Mouse (Mus musculus) embryonic fibroblast, embryonic 13.5 days (primary cell): ENCODE data around the gene App. TPM values are rescaled to one million over a fixed set of nuclear protein-coding genes. Genes with fewer than 3 reads are reported as not detected.

Source experiments
- H3K27ac ChIP-seq: 2 replicates; pipeline ENCODE4 v1.5.1; 2012; ENCODE audit warnings: low read length, control low read depth, inconsistent platforms; ENCODE audit not compliant: insufficient read depth
- H3K4me1 ChIP-seq: 2 replicates; pipeline ENCODE4 v1.6.1; 2011; ENCODE audit warnings: low read length; ENCODE audit not compliant: control insufficient read depth, insufficient read depth
- H3K4me3 ChIP-seq: 2 replicates; pipeline ENCODE4 v1.5.1; 2011; ENCODE audit warnings: mild to moderate bottlenecking, control low read depth, low read length; ENCODE audit not compliant: insufficient read depth
- CTCF ChIP-seq: IDR thresholded peaks from 2 replicates; pipeline ENCODE4 v1.5.1; 2011; ENCODE audit warnings: mild to moderate bottlenecking, control low read depth, low read length, moderate library complexity, borderline replicate concordance; ENCODE audit not compliant: insufficient read depth
- POLR2A ChIP-seq: IDR thresholded peaks from 2 replicates; pipeline ENCODE4 v1.6.1; 2011; ENCODE audit warnings: low read depth, mild to moderate bottlenecking, control low read depth, low read length, moderate library complexity
- polyA plus RNA-seq: library from polyadenylated mRNA; stranded (reverse); fragments of >200 nt; gene quantifications from 2 replicates; pipeline ENCODE4 v1.2.4, GENCODE M21; 2011; ENCODE audit warnings: low read depth; ENCODE audit not compliant: missing spikeins, insufficient read length

App gene
- polyA plus RNA-seq, 1 experiment, result 740 TPM

GRCm38 (mm10) chr16:85143188-85143587 lies 30.4 kb downstream of the App start:
- Histone ChIP-seq H3K4me3 (no peak overlapping the region), H3K4me1 (peaks cover 22% of the 10 kb centered on the region), H3K27ac (no peak overlapping the region)
- TF ChIP-seq POLR2A, result no peak
- no peak for TF ChIP-seq CTCF

- Histone ChIP-seq H3K4me1 (peaks cover 23% of the 10 kb centered on the region), H3K27ac (peak overlapping the region; percentile 82), H3K4me3 (no peak overlapping the region)
- TF ChIP-seq CTCF, result no peak
- no peak for TF ChIP-seq POLR2A
These were observed 32.2 kb downstream of the App start for GRCm38 (mm10) chr16:85141404-85141803.

DNA sequence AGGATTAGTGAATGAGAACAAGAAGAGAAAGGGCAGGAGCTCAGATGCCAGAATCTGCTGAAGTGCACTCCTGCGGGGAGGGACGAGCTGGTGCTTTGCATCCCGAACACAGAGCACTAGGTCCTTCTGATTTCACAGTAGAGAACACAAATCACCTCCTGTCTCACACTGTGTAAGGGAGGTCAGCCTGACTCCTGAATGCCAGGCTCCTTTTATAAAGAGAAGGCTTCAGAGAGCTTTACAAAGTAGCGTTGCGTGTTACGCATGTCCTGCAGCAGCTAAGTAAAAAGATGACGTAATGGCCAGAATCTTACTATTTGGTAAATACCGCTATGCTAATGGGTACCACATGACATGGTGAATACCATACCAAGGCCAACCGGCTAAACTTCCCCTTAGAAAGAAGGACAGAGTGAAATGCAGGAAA lies 34.4 kb downstream of the App start:
- TF ChIP-seq CTCF (no peak), POLR2A (no peak)
- peak overlapping the region; percentile 17; the same call in 1 of the 2 replicates for H3K27ac ChIP-seq
- no peak overlapping the region for H3K4me3 ChIP-seq
- peaks cover 24% of the 10 kb centered on the region for H3K4me1 ChIP-seq

DNA sequence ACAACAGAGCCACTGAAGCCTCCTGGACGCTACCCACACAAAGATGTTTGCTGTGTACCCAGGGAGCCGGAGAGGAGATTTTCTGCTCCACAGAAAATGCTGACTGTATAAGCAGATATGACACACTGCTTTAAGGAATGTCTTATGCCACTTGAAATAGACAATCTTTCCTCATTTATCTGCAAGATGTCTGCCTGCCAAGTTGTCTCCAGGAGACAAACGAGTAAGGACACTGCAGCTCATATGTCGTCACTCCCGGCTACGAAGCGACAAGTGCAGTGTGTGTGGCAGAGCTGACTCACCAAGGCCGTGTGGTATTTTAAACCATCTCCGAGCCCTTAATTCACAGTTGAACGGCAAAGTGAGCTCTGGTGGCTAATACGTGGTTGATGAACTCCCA lies 36.2 kb downstream of the App start:
- TF ChIP-seq POLR2A, result no peak
- TF ChIP-seq CTCF, result no peak
- Histone ChIP-seq H3K4me3 (no peak overlapping the region), H3K27ac (peak overlapping the region; percentile 44), H3K4me1 (peaks cover 29% of the 10 kb centered on the region)

GRCm38 (mm10) chr16:85136046-85136445 lies 37.5 kb downstream of the App start:
- H3K27ac ChIP-seq, result no peak overlapping the region
- peaks cover 28% of the 10 kb centered on the region for H3K4me1 ChIP-seq
- TF ChIP-seq CTCF (no peak), POLR2A (no peak)

DNA sequence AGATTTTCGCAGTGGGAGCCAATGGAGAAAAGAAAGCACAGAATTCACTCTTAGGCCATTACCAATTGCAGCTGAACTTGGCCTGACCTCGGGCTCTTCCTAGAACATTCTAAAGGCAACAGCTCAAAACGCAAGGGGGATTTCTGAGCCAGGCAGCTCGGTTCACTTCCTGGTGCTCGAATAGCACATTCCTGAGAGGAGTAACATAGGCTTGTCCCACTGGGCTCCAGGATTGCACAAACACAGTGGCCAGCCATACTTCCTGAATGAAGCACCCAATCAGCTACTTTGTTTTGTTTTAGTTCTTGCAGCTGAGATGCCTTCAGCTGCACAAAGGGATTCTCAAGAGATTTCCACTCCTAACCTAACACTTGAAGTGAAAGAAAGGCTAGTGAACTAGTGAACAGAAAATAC lies 40.1 kb downstream of the App start:
- peaks cover 26% of the 10 kb centered on the region for H3K4me1 ChIP-seq
- no peak overlapping the region for H3K4me3 ChIP-seq
- TF ChIP-seq CTCF (no peak), POLR2A (no peak)
- H3K27ac ChIP-seq, result peak overlapping the region; percentile 79

More at GRCm38 (mm10) chr16:85136046-85136445, 37.5 kb downstream of the App start:
- H3K4me3 ChIP-seq, result no peak overlapping the region

DNA sequence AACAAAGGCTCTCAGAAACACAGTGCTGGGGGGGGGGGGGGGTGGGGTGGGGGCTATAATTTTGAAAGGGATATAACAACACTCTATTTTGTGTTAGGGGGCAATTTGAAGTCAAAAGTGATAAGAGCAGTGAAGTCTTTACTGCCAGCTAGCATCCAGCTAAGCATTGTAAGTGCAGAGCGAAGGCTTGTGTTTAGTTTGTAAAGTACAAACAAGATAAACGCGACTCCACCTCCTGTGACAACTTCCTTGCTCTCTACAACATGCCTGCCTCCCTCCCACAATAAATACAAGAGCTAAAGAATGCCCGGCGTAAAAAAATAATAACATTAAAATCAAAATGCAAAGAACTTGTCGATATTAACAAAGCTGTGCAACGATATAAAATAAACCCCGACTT lies 40.5 kb downstream of the App start:
- no peak overlapping the region for H3K4me3 ChIP-seq
- peaks cover 26% of the 10 kb centered on the region for H3K4me1 ChIP-seq
- no peak for TF ChIP-seq POLR2A
- TF ChIP-seq CTCF, result no peak
- H3K27ac ChIP-seq, result peak overlapping the region; percentile 57

DNA sequence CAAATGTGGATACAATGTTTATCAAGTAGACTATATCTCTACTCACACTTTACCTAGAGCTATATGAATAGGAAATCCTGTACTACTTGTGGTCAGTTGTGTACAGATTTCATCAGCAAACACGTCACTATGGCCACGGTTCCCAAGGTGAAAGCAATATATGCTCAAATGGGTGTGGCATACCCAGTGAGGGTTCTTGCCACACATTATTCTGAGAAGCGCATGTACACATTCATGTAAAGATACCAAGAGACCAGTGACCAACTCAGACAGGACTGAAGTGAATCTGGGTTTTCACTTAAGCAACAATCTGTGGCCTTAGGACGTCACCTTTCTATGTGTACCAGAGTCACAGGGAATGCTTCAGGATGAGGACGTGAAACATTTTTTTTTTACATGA lies 41.4 kb downstream of the App start:
- TF ChIP-seq CTCF, result no peak
- TF ChIP-seq POLR2A, result no peak
- Histone ChIP-seq H3K4me3 (no peak overlapping the region), H3K4me1 (peaks cover 26% of the 10 kb centered on the region), H3K27ac (no peak overlapping the region)

DNA sequence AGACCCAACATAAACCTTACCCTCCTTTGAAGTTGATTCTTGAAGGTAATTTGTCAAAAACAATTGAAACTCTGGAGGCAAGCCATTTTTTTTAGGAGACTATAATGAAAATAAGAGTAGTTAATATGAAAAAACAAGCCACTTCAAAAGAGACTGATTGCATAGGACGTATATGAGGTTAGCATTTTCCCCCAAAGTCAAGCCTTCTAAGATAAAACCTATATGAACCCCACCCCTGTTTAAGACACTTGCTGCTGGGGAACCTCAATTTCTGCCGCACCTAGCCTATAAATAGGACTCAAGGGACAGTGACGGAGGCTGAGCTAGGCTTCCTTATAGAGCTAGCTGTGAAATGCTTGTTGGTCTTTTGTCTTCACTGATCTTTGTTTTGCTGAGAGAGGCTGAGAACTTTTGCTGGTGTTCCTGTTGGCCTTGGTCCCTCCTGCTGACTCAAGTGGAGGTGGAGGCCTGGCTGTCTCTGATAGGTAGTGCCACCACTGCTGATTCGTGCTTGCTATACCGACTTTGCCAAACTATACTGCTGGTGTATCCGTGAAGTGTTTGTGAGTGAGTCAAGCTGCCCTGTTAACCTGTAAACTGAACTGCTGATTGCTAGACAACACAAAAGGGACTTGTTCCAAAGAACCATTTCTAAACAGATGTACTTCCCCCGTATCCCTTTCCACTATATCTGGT lies 42.6 kb downstream of the App start:
- peaks cover 29% of the 10 kb centered on the region for H3K4me1 ChIP-seq
- no peak overlapping the region for H3K4me3 ChIP-seq
- no peak overlapping the region for H3K27ac ChIP-seq
- TF ChIP-seq POLR2A (no peak), CTCF (no peak)

DNA sequence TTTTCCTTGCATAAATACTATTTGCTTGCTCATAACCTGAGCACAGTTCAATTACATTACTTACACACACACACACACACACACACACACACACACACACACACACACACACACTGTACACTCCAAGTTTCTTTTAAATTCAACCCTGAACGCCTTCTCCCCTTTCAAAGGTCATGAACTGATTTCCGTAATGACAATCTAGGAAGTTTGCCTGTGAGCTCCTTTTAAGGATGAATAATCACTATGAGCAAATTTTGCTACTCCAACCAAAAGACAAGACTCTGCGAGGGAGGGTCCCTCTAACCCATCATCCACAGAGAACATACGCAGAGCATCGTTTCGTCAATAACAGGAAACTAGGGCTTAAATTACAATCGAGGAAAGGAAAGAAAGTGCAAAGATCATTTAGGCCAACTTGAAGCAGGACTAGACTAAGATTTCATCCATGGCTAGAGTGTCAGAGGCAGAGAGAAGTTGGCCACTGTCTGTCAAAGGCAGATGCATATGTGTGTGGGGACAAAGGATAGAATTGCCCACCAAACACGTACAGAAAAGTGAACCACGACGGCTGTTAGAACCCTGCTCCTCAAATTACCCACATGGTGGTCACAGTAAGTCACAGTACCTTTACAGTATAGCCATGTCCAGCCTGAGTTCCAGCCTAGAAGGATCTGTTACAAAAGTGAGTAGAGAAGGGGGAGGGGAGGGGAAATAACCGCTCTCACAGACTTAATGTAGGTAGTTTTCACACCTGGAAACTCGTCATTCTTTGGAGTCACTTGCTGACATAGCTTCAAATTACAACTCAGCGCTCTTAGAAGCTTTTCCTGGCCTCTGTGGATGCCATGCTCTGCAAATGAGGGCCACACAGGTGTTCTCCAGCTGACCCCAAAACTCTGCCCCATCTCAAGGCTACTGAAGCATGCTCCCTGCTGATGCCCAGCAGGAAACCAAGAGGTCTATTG lies 44.6 kb downstream of the App start:
- peak overlapping the region; percentile 5; the same call in 1 of the 2 replicates for H3K4me3 ChIP-seq
- 0 out of 2 replicates have a peak, but pooled peaks have one; percentile 13 for TF ChIP-seq POLR2A
- no peak for TF ChIP-seq CTCF
- peaks cover 25% of the 10 kb centered on the region for H3K4me1 ChIP-seq
- peak overlapping the region; percentile 98 for H3K27ac ChIP-seq
